8 mouse cellular contexts compared by ENCODE assay signal in genomic region chr19:7481541-7482265, GRCm38 (mm10). TPM values are rescaled to one million over a fixed set of nuclear protein-coding genes. Genes with fewer than 3 reads are reported as not detected.
DNase-seq lines count a peak whose midpoint lies in the region; ATAC-seq and TF ChIP-seq lines count a peak whose summit lies in the region.

No protein-coding gene starts in this region.

- ATAC-seq in megakaryocyte, adult 5-6 weeks (ENCODE audit: poor library complexity, severe bottlenecking), result no peak
- ATAC-seq in kidney, embryonic 16.5 days (ENCODE audit: low FRiP score, low TSS enrichment), result no peak
- ATAC-seq in neural tube, embryonic 15.5 days (ENCODE audit: low FRiP score), result no peak

- peak overlapping the region; percentile 98 for H3K4me3 ChIP-seq in megakaryocyte, embryonic 14.5 days (replicated peaks)
- H3K4me3 ChIP-seq in cerebellum, adult 2 months (replicated peaks; ENCODE audit: insufficient read depth, low read depth, low read length), result peak overlapping the region; percentile 93
- H3K4me3 ChIP-seq in kidney, embryonic 16.5 days (ENCODE audit: low read length), result peak overlapping the region; percentile 99
- peak overlapping the region; percentile 79 for H3K4me3 ChIP-seq in neural tube, embryonic 15.5 days (replicated peaks)

- peaks cover 25% of the 10 kb centered on the region for H3K36me3 ChIP-seq in megakaryocyte, embryonic 14.5 days (replicated peaks; ENCODE audit: low read length)
- no peaks in the 10 kb centered on the region for H3K36me3 ChIP-seq in kidney, embryonic 16.5 days (ENCODE audit: insufficient read depth, low read length)
- no peaks in the 10 kb centered on the region for H3K36me3 ChIP-seq in neural tube, embryonic 15.5 days

- no peaks in the 10 kb centered on the region for H3K9me3 ChIP-seq in megakaryocyte, embryonic 14.5 days
- no peaks in the 10 kb centered on the region for H3K9me3 ChIP-seq in kidney, embryonic 16.5 days (ENCODE audit: low read length)
- no peaks in the 10 kb centered on the region for H3K9me3 ChIP-seq in neural tube, embryonic 15.5 days (replicated peaks)

- DNase-seq in cerebellum, adult 2 months, result peak; percentile 56 to 69
- DNase-seq in frontal cortex, postnatal 10 days (ENCODE audit: low spot score in 2 of 2), result peak; percentile 47 to 58
- peak; percentile 47 for DNase-seq in liver
- DNase-seq in natural killer cell, adult 2 months (ENCODE audit: low spot score in 2 of 2), result no peak

- TF ChIP-seq POLR2A in cerebellum, adult 2 months (IDR thresholded peaks at IDR 0.05; ENCODE audit: borderline replicate concordance, insufficient read depth, low read length), result no peak

- WGBS in cerebellum, adult 2 months, result 2% methylated on average over 12 of the region's 12 CpGs
- 6% methylated on average over 12 of the region's 12 CpGs for WGBS in kidney, embryonic 16.5 days
- whole genome bisulfite sequencing in neural tube, embryonic 15.5 days, result 3% methylated on average over 12 of the region's 12 CpGs

- peak overlapping the region; percentile 95 for H3K9ac ChIP-seq in kidney, embryonic 16.5 days (replicated peaks; ENCODE audit: low read length)
- H3K9ac ChIP-seq in neural tube, embryonic 15.5 days (replicated peaks), result peak overlapping the region; percentile 93

- H3K27ac ChIP-seq in cerebellum, adult 2 months (ENCODE audit: insufficient read depth, low read length), result peak overlapping the region; percentile 20; the same call in 1 of the 2 replicates
- peak overlapping the region; percentile 61 for H3K27ac ChIP-seq in kidney, embryonic 16.5 days (ENCODE audit: low read length)
- peak overlapping the region; percentile 99 for H3K27ac ChIP-seq in neural tube, embryonic 15.5 days (replicated peaks)

- TF ChIP-seq CTCF in cerebellum, adult 2 months (IDR thresholded peaks at IDR 0.05; ENCODE audit: borderline replicate concordance, insufficient read depth, low read depth, low read length), result no peak

- H3K4me1 ChIP-seq in megakaryocyte, embryonic 14.5 days, result peaks cover 49% of the 10 kb centered on the region
- peaks cover 4% of the 10 kb centered on the region; the same call in 1 of the 2 replicates for H3K4me1 ChIP-seq in cerebellum, adult 2 months (ENCODE audit: control insufficient read depth, insufficient read depth, low read length)
- peaks cover 11% of the 10 kb centered on the region; the same call in 1 of the 2 replicates for H3K4me1 ChIP-seq in kidney, embryonic 16.5 days (ENCODE audit: insufficient read depth, low read length)
- peaks cover 43% of the 10 kb centered on the region for H3K4me1 ChIP-seq in neural tube, embryonic 15.5 days

- peak overlapping the region; percentile 52 for H3K4me2 ChIP-seq in kidney, embryonic 16.5 days (replicated peaks; ENCODE audit: low read depth, low read length)
- peak overlapping the region; percentile 56 for H3K4me2 ChIP-seq in neural tube, embryonic 15.5 days

- H3K27me3 ChIP-seq in megakaryocyte, embryonic 14.5 days (replicated peaks), result no peaks in the 10 kb centered on the region
- no peaks in the 10 kb centered on the region for H3K27me3 ChIP-seq in cerebellum, adult 2 months (ENCODE audit: control insufficient read depth, insufficient read depth, low read length)
- no peaks in the 10 kb centered on the region for H3K27me3 ChIP-seq in kidney, embryonic 16.5 days (ENCODE audit: insufficient read depth, low read length)
- H3K27me3 ChIP-seq in neural tube, embryonic 15.5 days (replicated peaks), result no peaks in the 10 kb centered on the region

RNA-seq across cellular contexts. Expression of gene Rtn3, which starts 1.4 kb away (rescaled TPM):
- 30.0 and 59.9 TPM in 2 replicates for polyA plus RNA-seq in megakaryocyte, embryonic 14.5 days (2012; ENCODE audit: insufficient read depth, low replicate concordance)
- total RNA-seq in megakaryocyte, adult 5-6 weeks (2015), result 209 and 213 TPM in 2 replicates
- total RNA-seq in megakaryocyte, adult 5-6 weeks (2017), result 75.3 and 90.5 TPM in 2 replicates
- polyA plus RNA-seq in cerebellum, adult 2 months (2012; rRNA removed), result 563 and 663 TPM in 2 replicates
- polyA plus RNA-seq in kidney, embryonic 16.5 days (2015; fragmentation: Nextera tagmentation; extraction: Ambion mirVana), result 169 and 172 TPM in 2 replicates
- polyA plus RNA-seq in neural tube, embryonic 15.5 days (2015; fragmentation: Nextera tagmentation; extraction: Ambion mirVana), result 588 and 670 TPM in 2 replicates

RNA-seq across cellular contexts. Expression of gene Atl3, which starts 12.1 kb away (rescaled TPM):
- polyA plus RNA-seq in megakaryocyte, embryonic 14.5 days (2012; ENCODE audit: insufficient read depth, low replicate concordance), result 0.28 and 1.6 TPM in 2 replicates
- 31.3 and 34.7 TPM in 2 replicates for total RNA-seq in megakaryocyte, adult 5-6 weeks (2015)
- 42.8 and 45.8 TPM in 2 replicates for total RNA-seq in megakaryocyte, adult 5-6 weeks (2017)
- 18.1 and 18.3 TPM in 2 replicates for polyA plus RNA-seq in cerebellum, adult 2 months (2012; rRNA removed)
- polyA plus RNA-seq in kidney, embryonic 16.5 days (2015; fragmentation: Nextera tagmentation; extraction: Ambion mirVana), result 13.1 and 13.2 TPM in 2 replicates
- polyA plus RNA-seq in neural tube, embryonic 15.5 days (2015; fragmentation: Nextera tagmentation; extraction: Ambion mirVana), result 7.0 and 7.6 TPM in 2 replicates

Comparison
In these comparisons a context has a peak if more than half of its experiments do, and no peak if none do; other contexts are left out.
1. DNase-seq: peak in cerebellum, adult 2 months (2 of 2), frontal cortex, postnatal 10 days (2 of 2) and liver (single experiment); none in natural killer cell, adult 2 months (0 of 2).
2. H3K27ac ChIP-seq: peak in every context shown above with its lines; median percentile 99 in neural tube, embryonic 15.5 days; 61 in kidney, embryonic 16.5 days; 20 in cerebellum, adult 2 months.
3. Peak in every context shown above with its lines, with median percentiles within 50 percentile points of each other: H3K4me3 ChIP-seq.